22 mouse cellular contexts compared by ENCODE assay signal in genomic region chr14:121134414-121134813, GRCm38 (mm10).
DNase-seq lines count a peak whose midpoint lies in the region; ATAC-seq lines count a peak whose summit lies in the region.
"Had no signal": no experiment of that assay in that cellular context is flagged by ENCODE, and none has a peak within 500 bp of the region (broad histone marks: within the 10 kb centered on the region; RNA-seq: fewer than 3 reads in every experiment).

No protein-coding gene starts in this region.

- H3K4me3 ChIP-seq in hindbrain, embryonic 11.5 days (ENCODE audit: low read depth, low read length), result no peak overlapping the region
- no peak overlapping the region for H3K4me3 ChIP-seq in hindbrain, embryonic 13.5 days
- H3K4me3 ChIP-seq in embryonic facial prominence, embryonic 10.5 days, result no peak overlapping the region
- no peak overlapping the region for H3K4me3 ChIP-seq in liver, embryonic 11.5 days (ENCODE audit: low read depth, low read length)
- H3K4me3 ChIP-seq: embryonic facial prominence, embryonic 13.5 days; forebrain, embryonic 10.5 days; heart, embryonic 12.5 days; hindbrain, embryonic 15.5 days; layer of hippocampus, adult 2 months; liver, embryonic 13.5 days; midbrain, embryonic 13.5 days had no signal

- WGBS in hindbrain, embryonic 11.5 days, result 35% methylated on average over 3 of the region's 3 CpGs
- 26% methylated on average over 3 of the region's 3 CpGs for WGBS in hindbrain, embryonic 13.5 days
- WGBS in embryonic facial prominence, embryonic 10.5 days, result 43% methylated on average over 3 of the region's 3 CpGs
- WGBS in liver, embryonic 11.5 days, result 49% methylated on average over 3 of the region's 3 CpGs

- peak; percentile 39 for DNase-seq in hindbrain, embryonic 11.5 days (ENCODE audit: low spot score)
- DNase-seq in embryonic facial prominence, embryonic 10.5 days (ENCODE audit: low spot score), result peak; percentile 50
- DNase-seq in hindlimb bud, embryonic 11.5 days (ENCODE audit: extremely low spot score, low read depth, low spot score), result peak; percentile 81
- DNase-seq in left cerebral cortex, adult 8-10 months (ENCODE audit: low spot score in 2 of 2), result no peak
- DNase-seq in MN1 (ENCODE audit: low spot score), result no peak
- no peak for DNase-seq in liver, embryonic 11.5 days (ENCODE audit: low spot score)
- DNase-seq: cerebellum, adult 9-10 months; forebrain, postnatal 0 days; layer of hippocampus, postnatal 36 days; liver, embryonic 13.5 days; lung, embryonic 14.5 days; thymus, postnatal 36 days had no signal

- H3K4me1 ChIP-seq in hindbrain, embryonic 11.5 days (replicated peaks; ENCODE audit: control insufficient read depth, insufficient read depth, low read length), result no peaks in the 10 kb centered on the region; the same call in 1 of the 2 replicates
- H3K4me1 ChIP-seq in hindbrain, embryonic 13.5 days (replicated peaks), result peaks cover 31% of the 10 kb centered on the region
- H3K4me1 ChIP-seq in embryonic facial prominence, embryonic 10.5 days, result peaks cover 77% of the 10 kb centered on the region
- H3K4me1 ChIP-seq in liver, embryonic 11.5 days (replicated peaks; ENCODE audit: control insufficient read depth, insufficient read depth, low read length), result peaks cover 19% of the 10 kb centered on the region

- H3K9me3 ChIP-seq in hindbrain, embryonic 11.5 days (ENCODE audit: control insufficient read depth, low read length), result no peaks in the 10 kb centered on the region
- no peaks in the 10 kb centered on the region for H3K9me3 ChIP-seq in hindbrain, embryonic 13.5 days
- H3K9me3 ChIP-seq in embryonic facial prominence, embryonic 10.5 days, result no peaks in the 10 kb centered on the region
- H3K9me3 ChIP-seq in liver, embryonic 11.5 days (ENCODE audit: control insufficient read depth, low read length), result no peaks in the 10 kb centered on the region
- H3K9me3 ChIP-seq: embryonic facial prominence, embryonic 13.5 days; forebrain, embryonic 10.5 days; heart, embryonic 12.5 days; hindbrain, embryonic 15.5 days; liver, embryonic 13.5 days; midbrain, embryonic 13.5 days had no signal

- H3K9ac ChIP-seq in hindbrain, embryonic 11.5 days (ENCODE audit: low read depth, low read length), result no peak overlapping the region
- no peak overlapping the region for H3K9ac ChIP-seq in hindbrain, embryonic 13.5 days
- no peak overlapping the region for H3K9ac ChIP-seq in liver, embryonic 11.5 days (ENCODE audit: low read depth, low read length)
- H3K9ac ChIP-seq: embryonic facial prominence, embryonic 13.5 days; forebrain, postnatal 0 days; heart, embryonic 12.5 days; hindbrain, embryonic 15.5 days; liver, embryonic 13.5 days; lung, embryonic 14.5 days; midbrain, embryonic 13.5 days had no signal

- no peak overlapping the region for H3K27ac ChIP-seq in hindbrain, embryonic 11.5 days (ENCODE audit: low read depth, low read length)
- no peak overlapping the region for H3K27ac ChIP-seq in hindbrain, embryonic 13.5 days
- H3K27ac ChIP-seq in embryonic facial prominence, embryonic 10.5 days (replicated peaks), result no peak overlapping the region
- H3K27ac ChIP-seq in liver, embryonic 11.5 days (ENCODE audit: low read depth, low read length), result no peak overlapping the region
- H3K27ac ChIP-seq: forebrain, embryonic 10.5 days; hindbrain, embryonic 15.5 days; kidney, postnatal 0 days; layer of hippocampus, adult 2 months; liver, embryonic 13.5 days; macrophage; midbrain, embryonic 13.5 days had no signal

- ATAC-seq in hindbrain, embryonic 11.5 days (ENCODE audit: low FRiP score), result no peak
- ATAC-seq in hindbrain, embryonic 13.5 days (ENCODE audit: low FRiP score), result no peak
- no peak for ATAC-seq in liver, embryonic 11.5 days (replicated peaks; ENCODE audit: low FRiP score)
- ATAC-seq: forebrain, postnatal 0 days; intestine, embryonic 16.5 days; midbrain, embryonic 13.5 days had no signal

- H3K27me3 ChIP-seq in hindbrain, embryonic 11.5 days (ENCODE audit: control insufficient read depth, insufficient read depth, low read length), result no peaks in the 10 kb centered on the region
- no peaks in the 10 kb centered on the region for H3K27me3 ChIP-seq in hindbrain, embryonic 13.5 days
- no peaks in the 10 kb centered on the region for H3K27me3 ChIP-seq in embryonic facial prominence, embryonic 10.5 days (replicated peaks; ENCODE audit: low read depth, poor library complexity, severe bottlenecking)
- H3K27me3 ChIP-seq in liver, embryonic 11.5 days (replicated peaks; ENCODE audit: control insufficient read depth, insufficient read depth, low read length), result no peaks in the 10 kb centered on the region
- H3K27me3 ChIP-seq: embryonic facial prominence, embryonic 13.5 days; heart, embryonic 12.5 days; hindbrain, embryonic 15.5 days; liver, embryonic 13.5 days; midbrain, embryonic 13.5 days had no signal

- no peaks in the 10 kb centered on the region for H3K36me3 ChIP-seq in hindbrain, embryonic 11.5 days (ENCODE audit: control insufficient read depth, insufficient read depth, low read length)
- no peaks in the 10 kb centered on the region for H3K36me3 ChIP-seq in hindbrain, embryonic 13.5 days
- peaks cover 21% of the 10 kb centered on the region for H3K36me3 ChIP-seq in embryonic facial prominence, embryonic 10.5 days (replicated peaks)
- no peaks in the 10 kb centered on the region for H3K36me3 ChIP-seq in liver, embryonic 11.5 days (ENCODE audit: control insufficient read depth, insufficient read depth, low read length)
- H3K36me3 ChIP-seq: heart, embryonic 12.5 days; hindbrain, embryonic 15.5 days; liver, embryonic 13.5 days; midbrain, embryonic 13.5 days had no signal

- no peak overlapping the region for H3K4me2 ChIP-seq in hindbrain, embryonic 11.5 days (replicated peaks; ENCODE audit: low read depth, low read length)
- H3K4me2 ChIP-seq in hindbrain, embryonic 13.5 days, result no peak overlapping the region
- no peak overlapping the region for H3K4me2 ChIP-seq in liver, embryonic 11.5 days
- H3K4me2 ChIP-seq: embryonic facial prominence, embryonic 13.5 days; heart, embryonic 12.5 days; hindbrain, embryonic 15.5 days; liver, embryonic 13.5 days; lung, embryonic 14.5 days; midbrain, embryonic 13.5 days had no signal

Comparison
In these comparisons a context has a peak if more than half of its experiments do, and no peak if none do; other contexts are left out.
1. DNase-seq: peak in hindbrain, embryonic 11.5 days (single experiment), embryonic facial prominence, embryonic 10.5 days (single experiment) and hindlimb bud, embryonic 11.5 days (single experiment); none in left cerebral cortex, adult 8-10 months (0 of 2), MN1 (single experiment) and liver, embryonic 11.5 days (single experiment).